16 mouse cellular contexts compared by ENCODE assay signal in the genomic region with DNA sequence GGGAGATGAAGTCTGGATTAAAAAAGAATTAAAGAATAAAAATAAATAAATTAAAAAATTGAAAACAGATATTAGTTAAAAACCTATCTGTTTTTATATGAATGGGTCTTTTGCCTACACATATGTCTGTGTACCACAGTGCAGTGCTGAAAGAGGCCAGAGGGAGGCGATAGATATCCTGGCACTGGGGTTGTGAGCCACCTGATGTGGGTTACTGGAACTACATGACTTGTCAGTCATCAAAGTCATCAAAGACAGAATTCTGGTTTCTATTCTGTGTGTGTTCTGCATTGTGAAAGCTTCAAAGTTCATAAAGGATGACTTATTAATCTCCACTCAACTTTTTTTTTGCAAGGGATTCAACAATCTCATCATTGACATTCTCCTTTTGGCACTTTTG. TPM values are rescaled to one million over a fixed set of nuclear protein-coding genes. Genes with fewer than 3 reads are reported as not detected.
DNase-seq lines count a peak whose midpoint lies in the region; ATAC-seq and TF ChIP-seq lines count a peak whose summit lies in the region.
"Had no signal": no experiment of that assay in that cellular context is flagged by ENCODE, and none has a peak within 500 bp of the region (broad histone marks: within the 10 kb centered on the region; RNA-seq: fewer than 3 reads in every experiment).

No protein-coding gene starts in this region.

- H3K4me3 ChIP-seq in intestine, postnatal 0 days (ENCODE audit: low read depth, low read length): no peak overlapping the region
- no peak overlapping the region for H3K4me3 ChIP-seq in intestine, embryonic 15.5 days (replicated peaks)
- no peak overlapping the region for H3K4me3 ChIP-seq in midbrain, postnatal 0 days (ENCODE audit: low read depth, low read length)
- no peak overlapping the region for H3K4me3 ChIP-seq in midbrain, embryonic 15.5 days
- H3K4me3 ChIP-seq: limb, embryonic 10.5 days had no signal

- no peaks in the 10 kb centered on the region for H3K27me3 ChIP-seq in intestine, postnatal 0 days (replicated peaks; ENCODE audit: control insufficient read depth, insufficient read depth, low read length)
- H3K27me3 ChIP-seq in intestine, embryonic 15.5 days (replicated peaks): no peaks in the 10 kb centered on the region
- H3K27me3 ChIP-seq in midbrain, postnatal 0 days (ENCODE audit: insufficient read depth, low read length): no peaks in the 10 kb centered on the region
- no peaks in the 10 kb centered on the region for H3K27me3 ChIP-seq in midbrain, embryonic 15.5 days (replicated peaks)

- 0 out of 2 replicates have a peak, but pooled peaks have one; percentile 21 for TF ChIP-seq CTCF in intestine, postnatal 0 days (IDR thresholded peaks at IDR 0.05; ENCODE audit: low read depth)
- TF ChIP-seq CTCF in midbrain, postnatal 0 days (IDR thresholded peaks at IDR 0.05): peak; percentile 40

- no peak overlapping the region for H3K9ac ChIP-seq in intestine, postnatal 0 days (ENCODE audit: low read depth, low read length)
- H3K9ac ChIP-seq in intestine, embryonic 15.5 days: no peak overlapping the region
- H3K9ac ChIP-seq in midbrain, postnatal 0 days (replicated peaks; ENCODE audit: low read length, poor library complexity, severe bottlenecking): no peak overlapping the region
- H3K9ac ChIP-seq in midbrain, embryonic 15.5 days: no peak overlapping the region

- no peaks in the 10 kb centered on the region for H3K4me1 ChIP-seq in intestine, postnatal 0 days (replicated peaks; ENCODE audit: control insufficient read depth, insufficient read depth, low read length)
- H3K4me1 ChIP-seq in intestine, embryonic 15.5 days (replicated peaks): no peaks in the 10 kb centered on the region
- no peaks in the 10 kb centered on the region for H3K4me1 ChIP-seq in midbrain, postnatal 0 days (ENCODE audit: insufficient read depth, low read length)
- no peaks in the 10 kb centered on the region for H3K4me1 ChIP-seq in midbrain, embryonic 15.5 days
- H3K4me1 ChIP-seq: limb, embryonic 10.5 days had no signal

- ATAC-seq in intestine, postnatal 0 days: no peak
- ATAC-seq in intestine, embryonic 15.5 days: no peak
- no peak for ATAC-seq in midbrain, postnatal 0 days (ENCODE audit: low FRiP score)
- no peak for ATAC-seq in midbrain, embryonic 15.5 days (replicated peaks)

- no peak for DNase-seq in midbrain, postnatal 0 days (ENCODE audit: low spot score)
- peak; percentile 67 for DNase-seq in R1 (ENCODE audit: low read depth, low spot score)
- DNase-seq in kidney, postnatal 4 days: peak; percentile 45 to 47
- DNase-seq in layer of hippocampus, postnatal 36 days: no peak
- DNase-seq in spleen, postnatal 36 days (ENCODE audit: low spot score in 2 of 2): no peak
- DNase-seq: adrenal gland, adult 8-10 months; cerebellum, adult 18-20 months; gastrocnemius, postnatal 14 days; heart, postnatal 10 days; lung, postnatal 36 days; thymus, postnatal 36 days had no signal

- H3K9me3 ChIP-seq in intestine, postnatal 0 days (ENCODE audit: control insufficient read depth): no peaks in the 10 kb centered on the region
- H3K9me3 ChIP-seq in intestine, embryonic 15.5 days: no peaks in the 10 kb centered on the region
- H3K9me3 ChIP-seq in midbrain, postnatal 0 days (ENCODE audit: low read length): no peaks in the 10 kb centered on the region
- H3K9me3 ChIP-seq in midbrain, embryonic 15.5 days: no peaks in the 10 kb centered on the region
- H3K9me3 ChIP-seq: limb, embryonic 10.5 days had no signal

- no peaks in the 10 kb centered on the region for H3K36me3 ChIP-seq in intestine, postnatal 0 days (ENCODE audit: control insufficient read depth, insufficient read depth)
- H3K36me3 ChIP-seq in intestine, embryonic 15.5 days: no peaks in the 10 kb centered on the region
- H3K36me3 ChIP-seq in midbrain, postnatal 0 days (ENCODE audit: insufficient read depth, low read length): no peaks in the 10 kb centered on the region
- H3K36me3 ChIP-seq in midbrain, embryonic 15.5 days (replicated peaks): no peaks in the 10 kb centered on the region
- H3K36me3 ChIP-seq: G1E; limb, embryonic 10.5 days had no signal

- H3K4me2 ChIP-seq in intestine, postnatal 0 days (replicated peaks; ENCODE audit: low read depth): no peak overlapping the region
- no peak overlapping the region for H3K4me2 ChIP-seq in intestine, embryonic 15.5 days (replicated peaks)
- H3K4me2 ChIP-seq in midbrain, postnatal 0 days (ENCODE audit: low read depth, low read length, poor library complexity, severe bottlenecking): no peak overlapping the region
- H3K4me2 ChIP-seq in midbrain, embryonic 15.5 days: no peak overlapping the region

- no peak overlapping the region for H3K27ac ChIP-seq in intestine, postnatal 0 days (ENCODE audit: low read depth, low read length)
- H3K27ac ChIP-seq in intestine, embryonic 15.5 days: no peak overlapping the region
- H3K27ac ChIP-seq in midbrain, postnatal 0 days (ENCODE audit: low read depth, low read length): no peak overlapping the region
- no peak overlapping the region for H3K27ac ChIP-seq in midbrain, embryonic 15.5 days
- H3K27ac ChIP-seq: limb, embryonic 10.5 days had no signal

- WGBS in intestine, postnatal 0 days: 25% methylated on average over 1 of the region's 1 CpGs
- WGBS in intestine, embryonic 15.5 days: 13% methylated on average over 1 of the region's 1 CpGs
- 23% methylated on average over 1 of the region's 1 CpGs for WGBS in midbrain, postnatal 0 days
- WGBS in midbrain, embryonic 15.5 days: 31% methylated on average over 1 of the region's 1 CpGs

RNA-seq across cellular contexts. Expression of a gene that starts 43.4 kb away (rescaled TPM):
- not detected in 2 replicates for polyA plus RNA-seq in intestine, postnatal 0 days (2015; fragmentation: Nextera tagmentation; extraction: Ambion mirVana)
- not detected in 2 replicates for polyA plus RNA-seq in intestine, embryonic 15.5 days (2015; fragmentation: Nextera tagmentation; extraction: Ambion mirVana)
- not detected in 2 replicates for total RNA-seq in midbrain, postnatal 0 days (2014; rRNA removed)
- polyA plus RNA-seq in midbrain, postnatal 0 days (2015; fragmentation: Nextera tagmentation; extraction: Ambion mirVana): not detected in 2 replicates
- not detected in 2 replicates for polyA plus RNA-seq in midbrain, embryonic 15.5 days (2015; fragmentation: Nextera tagmentation; extraction: Ambion mirVana)
- total RNA-seq in layer of hippocampus, postnatal 36 days (2021): not detected
- total RNA-seq: adrenal gland, adult 8-10 months; G1E; gastrocnemius, postnatal 14 days; heart, postnatal 10 days had no signal
- polyA plus RNA-seq: G1E; limb, embryonic 10.5 days had no signal

Comparison
In these comparisons a context has a peak if more than half of its experiments do, and no peak if none do; other contexts are left out.
1. DNase-seq: peak in R1 (single experiment) and kidney, postnatal 4 days (2 of 2); none in midbrain, postnatal 0 days (single experiment), layer of hippocampus, postnatal 36 days (0 of 2) and spleen, postnatal 36 days (0 of 2).